8 mouse cellular contexts compared by ENCODE assay signal in the genomic region with DNA sequence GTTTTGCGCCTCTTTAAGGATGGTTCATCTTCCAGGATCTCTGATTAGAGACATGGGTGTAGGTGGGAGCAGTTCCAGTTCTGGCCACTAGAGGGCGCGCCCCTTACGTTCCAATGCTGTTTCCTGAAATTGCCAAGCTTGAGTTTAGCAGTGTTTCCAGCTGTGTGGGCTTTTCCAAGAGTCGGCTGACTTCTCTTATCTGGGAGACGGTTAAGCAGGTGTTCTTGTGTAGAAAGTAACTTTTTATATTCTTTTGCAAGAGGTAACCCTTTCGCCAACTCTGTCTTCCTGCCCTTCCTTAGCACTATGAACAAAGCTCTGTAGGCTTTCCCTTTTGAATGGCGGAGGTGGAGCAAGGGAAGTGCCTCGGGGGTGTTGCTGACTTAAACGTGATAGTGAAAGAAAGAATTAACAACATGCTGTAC. TPM values are rescaled to one million over a fixed set of nuclear protein-coding genes. Genes with fewer than 3 reads are reported as not detected.
DNase-seq lines count a peak whose midpoint lies in the region; ATAC-seq and TF ChIP-seq lines count a peak whose summit lies in the region.

No protein-coding gene starts in this region.

- H3K9me3 ChIP-seq in hindbrain, embryonic 10.5 days, result no peaks in the 10 kb centered on the region
- no peaks in the 10 kb centered on the region for H3K9me3 ChIP-seq in lung, embryonic 16.5 days (ENCODE audit: control insufficient read depth, low read length)

- 17% methylated on average over 10 of the region's 10 CpGs for WGBS in hindbrain, embryonic 10.5 days
- WGBS in lung, embryonic 16.5 days, result 6% methylated on average over 10 of the region's 10 CpGs

- no peak for DNase-seq in Patski (ENCODE audit: low read depth, low spot score)
- DNase-seq in cerebellum, adult 9-11 months, result peak; percentile 56
- peak; percentile 81 for DNase-seq in hindbrain, embryonic 10.5 days (ENCODE audit: low spot score)
- peak; percentile 74 for DNase-seq in layer of hippocampus, adult 9-10 months (ENCODE audit: low spot score)
- peak; percentile 46 for DNase-seq in ovary, postnatal 10 days (ENCODE audit: low spot score)
- DNase-seq in thymus, postnatal 0 days (ENCODE audit: low spot score), result peak; percentile 76

- no peak overlapping the region for H3K27ac ChIP-seq in hindbrain, embryonic 10.5 days
- H3K27ac ChIP-seq in lung, embryonic 16.5 days (ENCODE audit: low read length), result peak overlapping the region; percentile 16; the same call in 1 of the 2 replicates

- H3K9ac ChIP-seq in lung, embryonic 16.5 days (ENCODE audit: low read length), result peak overlapping the region; percentile 56

- peaks cover 32% of the 10 kb centered on the region for H3K36me3 ChIP-seq in hindbrain, embryonic 10.5 days
- peaks cover 12% of the 10 kb centered on the region for H3K36me3 ChIP-seq in lung, embryonic 16.5 days (ENCODE audit: control insufficient read depth, insufficient read depth, low read length)

- no peaks in the 10 kb centered on the region for H3K27me3 ChIP-seq in Patski
- no peaks in the 10 kb centered on the region for H3K27me3 ChIP-seq in hindbrain, embryonic 10.5 days (ENCODE audit: insufficient read depth, poor library complexity, severe bottlenecking)
- no peaks in the 10 kb centered on the region for H3K27me3 ChIP-seq in lung, embryonic 16.5 days (ENCODE audit: control insufficient read depth, insufficient read depth, low read depth, low read length)

- H3K4me2 ChIP-seq in lung, embryonic 16.5 days (ENCODE audit: low read depth, low read length), result peak overlapping the region; percentile 59

- POLR2A ChIA-PET in Patski (lab: Charles Lee), result interaction anchor here (1.2 kb wide), 1 partner anchor 342 kb away, joined by 3 read pairs; no protein-coding TSS in a partner anchor

- CTCF ChIA-PET in Patski (lab: Charles Lee), result interaction anchor here (0.8 to 2.2 kb wide), 11 partner anchors 8 to 353 kb away, joined by 3 to 13 read pairs (median 3); a partner anchor contains a TSS

- peak; percentile 75 for TF ChIP-seq CTCF in Patski (IDR thresholded peaks at IDR 0.05)

- no peak for ATAC-seq in Patski
- peak; percentile 89 for ATAC-seq in frontal cortex, adult (ENCODE audit: low TSS enrichment)
- peak; percentile 71 for ATAC-seq in lung, embryonic 16.5 days (ENCODE audit: low read depth)

- peaks cover 6% of the 10 kb centered on the region for H3K4me1 ChIP-seq in hindbrain, embryonic 10.5 days (replicated peaks)
- H3K4me1 ChIP-seq in lung, embryonic 16.5 days (replicated peaks; ENCODE audit: control insufficient read depth, insufficient read depth, low read length), result peaks cover 4% of the 10 kb centered on the region; the same call in 1 of the 2 replicates

- peak overlapping the region; percentile 25; the same call in 1 of the 2 replicates for H3K4me3 ChIP-seq in hindbrain, embryonic 10.5 days
- peak overlapping the region; percentile 44 for H3K4me3 ChIP-seq in lung, embryonic 16.5 days (ENCODE audit: low read length)

- in situ Hi-C loops in Patski (cut with MboI; ENCODE audit: low pct_unique_long_range_greater_than_20kb), result loop anchor here (10.0 kb wide), 1 partner anchor 350 kb away; a partner anchor contains a TSS

RNA-seq across cellular contexts. Expression of a gene that starts 13.9 kb away (rescaled TPM):
- 75.2 TPM for polyA plus RNA-seq in Patski (2021)
- polyA plus RNA-seq in hindbrain, embryonic 10.5 days (2016; fragmentation: Nextera tagmentation; extraction: Ambion mirVana), result 80.0 and 81.1 TPM in 2 replicates
- 79.6 and 93.7 TPM in 2 replicates for polyA plus RNA-seq in lung, embryonic 16.5 days (2015; fragmentation: Nextera tagmentation; extraction: Ambion mirVana)
- polyA plus RNA-seq in thymus, postnatal 0 days (2015; fragmentation: Nextera tagmentation; extraction: Ambion mirVana), result 63.2 and 69.0 TPM in 2 replicates
